Mouse (Mus musculus): ENCODE data around the gene Wars2.

Gene Wars2

GRCm38 (mm10) chr3:99140940-99141854 lies at the start of gene Wars2:
Wars2 (plus strand) TSS chr3:99141068.
- DNase-seq = peak; percentile 99

GRCm38 (mm10) chr3:99096816-99097215 lies 44.1 kb upstream of the Wars2 start:
- no peak for DNase-seq

- DNase-seq = no peak
Measured at GRCm38 (mm10) chr3:99110353-99111213, 30.3 kb upstream of the Wars2 start.

DNA sequence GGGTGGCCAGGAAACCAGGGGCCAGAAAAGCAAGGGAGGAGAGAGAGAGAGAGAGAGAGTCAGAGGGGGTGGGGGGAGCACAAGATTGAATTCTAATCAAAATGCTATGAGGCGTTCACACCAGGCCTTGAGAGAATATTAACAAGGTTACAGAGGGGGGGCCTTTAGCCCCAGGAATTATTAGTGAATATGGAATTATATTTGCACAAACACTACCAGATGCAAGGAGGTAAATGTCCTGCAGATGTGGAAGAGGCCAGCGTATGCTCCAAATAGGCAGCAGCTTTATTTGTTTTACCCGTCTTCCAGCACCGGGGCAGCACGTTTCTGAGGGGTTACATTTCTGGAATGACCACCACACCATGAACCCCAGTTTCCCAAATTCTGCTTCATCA lies 29.7 kb upstream of the Wars2 start:
- no peak for DNase-seq

- no peak for DNase-seq
Measured at GRCm38 (mm10) chr3:99113266-99113837, 27.5 kb upstream of the Wars2 start.

GRCm38 (mm10) chr3:99120942-99121341 lies 19.9 kb upstream of the Wars2 start:
- no peak for DNase-seq

GRCm38 (mm10) chr3:99130521-99130920 lies 10.3 kb upstream of the Wars2 start:
- no peak for DNase-seq

DNA sequence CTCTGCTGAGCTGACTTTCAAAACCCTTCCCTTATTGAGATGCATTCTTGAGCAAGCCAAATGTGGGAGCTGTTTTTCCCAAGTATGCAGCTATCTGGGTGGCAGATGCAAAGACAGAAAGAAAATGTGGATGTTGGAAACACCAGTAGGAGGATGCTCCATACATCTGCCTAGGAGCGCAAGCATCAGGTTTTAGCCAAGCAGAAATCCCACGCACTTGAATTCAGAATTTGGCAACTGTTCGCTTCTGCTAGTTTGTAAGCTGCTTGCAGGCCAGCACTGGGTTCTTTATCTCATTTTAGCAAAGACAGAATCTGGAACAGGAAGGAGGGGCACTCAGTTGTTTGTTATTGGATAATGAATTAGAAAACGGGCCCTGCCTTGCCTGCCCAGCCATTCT lies 8.9 kb upstream of the Wars2 start:
- DNase-seq = no peak

GRCm38 (mm10) chr3:99133913-99134312 lies 7.0 kb upstream of the Wars2 start:
- DNase-seq = no peak

- no peak for DNase-seq
Measured at GRCm38 (mm10) chr3:99147886-99148285, 7.0 kb downstream of the Wars2 start.

DNA sequence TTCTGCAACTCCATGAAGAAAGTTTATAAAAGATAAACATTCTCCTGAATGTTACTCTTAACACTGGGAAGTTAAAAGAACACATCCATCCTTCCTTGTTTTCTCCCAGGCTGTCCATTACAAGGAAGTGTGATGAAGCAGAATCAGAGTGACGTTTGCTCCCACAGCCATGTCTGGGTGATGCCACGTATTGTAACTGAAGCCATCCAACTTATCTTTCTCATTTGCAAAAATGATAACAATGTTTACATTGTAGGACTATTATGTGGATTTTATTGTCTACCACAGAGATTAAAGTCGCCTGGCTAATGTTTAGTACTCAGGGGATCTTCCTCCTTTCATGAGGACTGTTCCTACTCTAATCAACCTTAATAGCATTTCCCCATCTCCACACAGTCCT lies 8.2 kb downstream of the Wars2 start:
- no peak for DNase-seq

DNA sequence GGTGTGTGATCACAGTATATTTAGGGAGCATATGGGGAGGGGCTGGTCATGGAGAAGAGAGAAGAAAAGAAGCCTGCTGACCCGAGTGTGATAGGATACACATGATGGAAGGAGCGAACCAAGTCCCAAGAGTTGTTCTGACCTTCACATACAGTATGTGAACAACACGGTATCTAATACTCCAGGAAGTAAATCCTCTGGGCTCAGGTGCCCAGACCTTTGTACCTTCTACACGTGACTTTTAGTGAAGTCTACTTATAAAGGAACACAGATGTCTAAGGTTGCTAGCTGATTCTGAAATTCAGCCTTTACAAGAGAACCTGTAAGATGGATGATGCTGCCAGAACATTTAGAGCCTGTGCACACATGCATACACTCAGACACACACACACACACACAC lies 15.4 kb downstream of the Wars2 start:
- DNase-seq = no peak

- DNase-seq = no peak
Measured at GRCm38 (mm10) chr3:99156987-99157386, 16.1 kb downstream of the Wars2 start.

- no peak for DNase-seq
Measured at GRCm38 (mm10) chr3:99157451-99158015, 16.7 kb downstream of the Wars2 start.

- no peak for DNase-seq
Measured at GRCm38 (mm10) chr3:99160016-99160415, 19.1 kb downstream of the Wars2 start.

DNA sequence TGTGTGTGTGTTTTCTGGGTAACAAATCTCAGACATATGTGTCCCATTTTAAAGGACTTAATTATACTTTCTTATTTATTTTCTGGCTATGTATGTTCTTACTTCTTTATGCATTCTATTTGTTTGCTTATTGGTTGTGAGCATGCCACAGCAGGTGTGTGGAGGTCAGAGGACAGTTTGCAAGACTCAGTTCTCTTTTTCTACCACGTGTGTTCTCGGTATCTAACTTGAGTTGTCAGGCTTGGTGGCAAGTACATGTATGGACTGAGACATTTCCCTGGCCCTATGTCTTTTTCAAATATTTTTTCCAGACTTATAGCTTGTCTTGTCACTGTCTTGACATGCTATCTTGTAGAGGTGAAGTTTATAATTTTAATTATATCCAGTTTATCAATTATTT lies 21.3 kb downstream of the Wars2 start:
- DNase-seq = no peak

GRCm38 (mm10) chr3:99167734-99168133 lies 26.9 kb downstream of the Wars2 start:
- DNase-seq = no peak

- DNase-seq = no peak
Measured at GRCm38 (mm10) chr3:99173178-99173577, 32.3 kb downstream of the Wars2 start.

GRCm38 (mm10) chr3:99174658-99175304 lies 33.9 kb downstream of the Wars2 start:
- DNase-seq = no peak

GRCm38 (mm10) chr3:99183355-99184016 lies 42.6 kb downstream of the Wars2 start:
- DNase-seq = no peak

DNA sequence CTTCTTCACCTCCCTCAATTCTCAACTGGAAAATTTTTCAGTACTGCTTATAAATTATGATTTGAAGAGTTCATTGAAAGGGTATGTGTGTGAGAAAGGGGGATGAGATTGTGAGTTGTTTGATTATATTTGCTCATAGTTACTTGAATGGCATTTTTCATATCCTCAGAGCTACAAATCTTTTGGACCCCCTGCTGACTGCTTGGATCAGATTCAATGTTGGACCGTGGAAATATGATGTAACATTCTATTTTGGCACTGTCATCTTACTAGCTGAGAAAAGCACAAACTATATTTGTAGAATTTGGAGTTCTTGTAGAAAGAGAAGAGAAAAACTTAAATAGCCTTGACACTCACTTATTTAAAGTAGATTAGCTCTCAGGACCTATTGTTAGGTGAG lies 43.5 kb downstream of the Wars2 start:
- no peak for DNase-seq

DNA sequence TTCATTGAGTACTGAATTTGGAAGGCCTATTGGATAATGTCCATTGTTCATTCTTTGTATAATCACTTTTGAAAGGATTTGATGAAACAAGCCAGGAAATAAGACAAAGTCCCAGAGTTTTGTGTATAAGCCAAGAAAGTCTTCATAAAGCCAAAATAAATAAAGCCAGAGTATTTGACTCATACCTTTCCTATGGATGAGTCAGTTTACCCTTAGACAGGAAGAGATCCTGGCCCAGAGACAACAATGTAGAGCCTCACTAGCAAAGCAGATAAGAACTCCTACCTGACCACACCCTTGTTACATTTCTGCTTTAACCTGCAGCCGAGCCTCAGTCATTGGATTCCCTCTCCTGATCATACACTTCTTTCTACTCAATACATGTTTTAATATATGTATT lies 47.2 kb downstream of the Wars2 start:
- no peak for DNase-seq

All from heart, adult 11 months (tissue).